Mouse (Mus musculus) spleen, adult 2 months (tissue): ENCODE results near the gene Plgrkt. TPM values are rescaled to one million over a fixed set of nuclear protein-coding genes. Genes with fewer than 3 reads are reported as not detected.

Source experiments
- DNase-seq, 2 experiments: peaks; one replicate each; pipeline versions ENCODE4 v3.0.0 to v3.0.0-alpha.2; 2012 to 2021; ENCODE audit warnings: low spot score in 2 of 2, low read depth in 1 of 2
- H3K27ac ChIP-seq: fragments of 200-500 bp; 2 replicates; pipeline ENCODE4 v1.5.1; 2012; ENCODE audit warnings: low read length, inconsistent platforms; ENCODE audit not compliant: insufficient read depth
- H3K27me3 ChIP-seq: fragments of 200-500 bp; 2 replicates; pipeline ENCODE4 v1.6.1; 2012; ENCODE audit warnings: mild to moderate bottlenecking, moderate library complexity, low read length, inconsistent platforms; ENCODE audit not compliant: control insufficient read depth, insufficient read depth
- H3K36me3 ChIP-seq: fragments of 200-500 bp; 2 replicates; pipeline ENCODE4 v1.6.1; 2012; ENCODE audit warnings: mild to moderate bottlenecking, low read length, inconsistent platforms; ENCODE audit not compliant: control insufficient read depth, insufficient read depth
- H3K4me1 ChIP-seq: fragments of 200-500 bp; 2 replicates; pipeline ENCODE4 v1.6.1; 2011; ENCODE audit warnings: inconsistent platforms; ENCODE audit not compliant: control insufficient read depth, insufficient read depth, insufficient read length
- H3K4me3 ChIP-seq: fragments of 200-500 bp; 2 replicates; pipeline ENCODE4 v1.5.1; 2011; ENCODE audit warnings: mild to moderate bottlenecking, inconsistent platforms; ENCODE audit not compliant: insufficient read depth, insufficient read length; ENCODE audit errors: extremely low read depth
- CTCF ChIP-seq: fragments of 200-500 bp; IDR thresholded peaks from 2 replicates; pipeline ENCODE4 v1.5.1; 2011; ENCODE audit warnings: mild to moderate bottlenecking, inconsistent platforms; ENCODE audit not compliant: insufficient read depth, insufficient read length, insufficient replicate concordance; ENCODE audit errors: extremely low read depth
- POLR2A ChIP-seq: fragments of 200-500 bp; IDR thresholded peaks from 2 replicates; pipeline ENCODE4 v1.6.1; 2011; ENCODE audit warnings: low read depth, low read length, inconsistent platforms
- WGBS: fragments of 180-500 bp; shearing (Covaris S2); methylation state at CpG from one replicate; pipeline ENCODE4 v1.1.7; 2018; 5-methylcytosine and 5-hydroxymethylcytosine counted together
- polyA plus RNA-seq: library from polyadenylated mRNA; depleted of rRNA; stranded (reverse); fragments of >200 nt; gene quantifications from 2 replicates; pipeline ENCODE4 v1.2.3, GENCODE M21; 2012

Gene Plgrkt
- polyA plus RNA-seq, 1 experiment, result 55.6 TPM

DNA sequence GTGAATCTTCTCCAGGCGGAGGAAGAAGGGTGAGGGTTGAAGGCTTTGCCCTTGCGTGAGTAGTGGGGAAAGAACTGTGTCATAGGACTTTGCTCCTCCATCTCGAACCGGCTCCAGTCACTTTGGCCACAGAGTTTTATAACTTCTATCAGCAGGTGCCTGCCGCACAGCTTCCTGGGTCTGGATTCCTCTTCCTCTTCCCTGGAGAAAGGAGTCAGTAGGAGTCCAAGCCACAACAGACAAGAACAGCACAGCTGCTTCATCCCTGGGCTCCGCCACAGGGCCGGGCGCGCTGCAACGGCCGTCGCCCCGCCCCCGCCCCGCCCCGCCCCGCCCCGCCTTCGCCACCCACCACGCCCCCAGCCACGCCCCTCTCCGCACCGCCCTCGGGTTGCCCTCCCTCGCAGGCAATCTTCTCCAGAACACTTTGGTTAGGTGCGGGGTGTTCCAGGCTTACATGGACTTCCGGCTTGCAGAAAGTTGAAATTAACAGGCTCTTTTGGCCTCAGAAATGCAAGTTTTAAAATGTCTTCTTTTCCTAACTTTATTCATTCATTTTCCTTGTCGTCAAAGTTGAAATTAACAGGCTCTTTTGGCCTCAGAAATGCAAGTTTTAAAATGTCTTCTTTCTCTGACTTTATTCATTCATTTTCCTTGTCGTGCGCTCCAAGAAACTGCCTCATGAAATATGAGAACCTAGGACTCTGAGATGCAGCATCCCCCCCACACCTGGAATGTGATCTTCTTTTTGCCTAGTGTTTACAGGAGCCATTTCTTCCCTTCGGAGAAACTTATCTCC, 41.9 kb downstream of the Plgrkt start, which contains the start of gene Insl6:
TSS of gene Insl6 (minus strand) at position 304 of the 799 bp plus-strand sequence.
- no peak within 1 kb of the TSS for H3K27ac ChIP-seq
- WGBS, result 6% methylated on average over 21 of the region's 31 CpGs
- DNase-seq, result peak; percentile 11 to 67
- no peaks in the 10 kb centered on the region for H3K36me3 ChIP-seq
- H3K4me1 ChIP-seq, result peaks cover 4% of the 10 kb centered on the region; the same call in 1 of the 2 replicates
- TF ChIP-seq POLR2A (no peak; the same call in 1 of the 2 replicates), CTCF (no peak)
- H3K4me3 ChIP-seq, result peak within 1 kb of the TSS; percentile 60
- no peaks in the 10 kb centered on the region for H3K27me3 ChIP-seq

DNA sequence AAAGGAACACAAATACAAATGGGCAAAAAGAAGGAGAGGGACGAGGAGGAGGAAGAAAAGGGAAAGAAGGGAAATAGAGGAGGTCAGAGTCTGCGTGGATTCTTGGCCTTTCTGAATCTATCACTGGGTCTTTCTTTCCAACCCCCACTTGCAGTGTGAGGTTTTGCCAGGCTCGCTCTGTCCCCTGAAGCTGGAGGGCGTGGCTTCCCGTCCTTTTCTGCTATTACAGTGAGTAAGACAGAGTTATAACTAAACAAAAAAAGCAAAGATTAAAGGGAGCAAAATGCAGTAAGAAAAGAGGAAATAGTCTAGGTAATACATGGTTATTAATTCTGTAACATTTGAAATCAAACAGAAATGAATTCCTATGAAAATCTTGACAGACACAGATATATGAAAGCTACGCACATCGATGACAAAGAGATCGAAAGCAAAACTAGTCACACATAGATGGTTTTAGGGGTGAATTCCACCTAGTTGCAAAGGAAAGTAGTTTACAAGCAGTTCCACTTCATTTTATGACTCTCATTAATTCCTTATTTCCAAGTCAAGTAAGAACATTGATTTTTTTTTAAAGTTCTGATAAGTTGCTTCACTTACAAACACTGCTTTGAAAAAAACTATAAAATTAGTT, 43.7 kb downstream of the Plgrkt start:
- 8% methylated on average over 8 of the region's 8 CpGs for WGBS
- DNase-seq, result peak; percentile 13 to 43
- TF ChIP-seq POLR2A (no peak), CTCF (no peak)
- no peaks in the 10 kb centered on the region for H3K27me3 ChIP-seq
- H3K4me3 ChIP-seq, result peak overlapping the region; percentile 57
- peaks cover 4% of the 10 kb centered on the region; the same call in 1 of the 2 replicates for H3K4me1 ChIP-seq
- H3K27ac ChIP-seq, result no peak overlapping the region
- no peaks in the 10 kb centered on the region for H3K36me3 ChIP-seq

DNA sequence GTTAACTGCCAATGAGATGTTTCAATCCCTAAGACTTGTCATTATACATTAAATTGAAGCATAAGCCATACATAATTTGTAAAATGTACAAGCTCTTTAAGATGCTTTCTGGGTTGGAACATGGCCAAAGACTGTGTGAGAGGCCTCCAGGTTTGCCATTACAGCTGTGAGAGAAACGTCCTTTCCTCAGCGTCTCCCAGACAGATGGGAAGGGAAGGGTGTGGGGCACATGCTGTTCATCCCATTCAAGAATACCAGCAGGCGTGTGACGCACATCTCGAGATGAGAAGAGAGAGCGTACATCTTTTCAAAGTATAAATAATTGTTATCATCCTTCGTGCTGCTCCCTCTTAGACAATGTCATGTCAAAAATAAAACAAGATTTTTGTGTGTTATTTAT, 54.5 kb downstream of the Plgrkt start:
- TF ChIP-seq POLR2A, result no peak
- no peak for TF ChIP-seq CTCF
- H3K36me3 ChIP-seq, result peaks cover 19% of the 10 kb centered on the region
- WGBS, result 93% methylated on average over 7 of the region's 7 CpGs

DNA sequence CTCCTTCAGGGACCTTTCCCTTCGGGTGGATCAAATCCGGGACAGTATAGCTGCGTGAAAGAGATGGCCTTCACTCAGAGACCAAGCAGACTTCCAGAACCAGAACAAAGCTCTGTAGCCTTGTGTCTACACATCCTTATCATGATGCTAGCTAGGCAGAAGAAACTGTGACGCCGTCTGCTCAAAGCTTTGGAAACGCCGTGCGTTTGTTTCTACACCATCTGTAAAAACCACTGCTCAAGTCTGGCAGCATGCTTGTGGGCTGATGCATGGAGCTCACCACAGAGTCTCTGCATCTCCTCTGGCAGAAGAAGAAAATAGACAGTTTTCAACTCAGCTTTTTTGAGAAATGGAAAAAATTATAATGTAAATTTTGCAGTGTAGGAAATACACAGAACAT, 55.4 kb downstream of the Plgrkt start:
- H3K36me3 ChIP-seq, result peaks cover 21% of the 10 kb centered on the region
- 95% methylated on average over 8 of the region's 8 CpGs for WGBS
- no peak for TF ChIP-seq POLR2A
- TF ChIP-seq CTCF, result no peak

More for the DNA sequence above, 54.5 kb downstream of the Plgrkt start:
- DNase-seq, result no peak
- no peak overlapping the region for H3K4me3 ChIP-seq
- H3K27ac ChIP-seq, result no peak overlapping the region
- no peaks in the 10 kb centered on the region for H3K4me1 ChIP-seq
- no peaks in the 10 kb centered on the region for H3K27me3 ChIP-seq

DNA sequence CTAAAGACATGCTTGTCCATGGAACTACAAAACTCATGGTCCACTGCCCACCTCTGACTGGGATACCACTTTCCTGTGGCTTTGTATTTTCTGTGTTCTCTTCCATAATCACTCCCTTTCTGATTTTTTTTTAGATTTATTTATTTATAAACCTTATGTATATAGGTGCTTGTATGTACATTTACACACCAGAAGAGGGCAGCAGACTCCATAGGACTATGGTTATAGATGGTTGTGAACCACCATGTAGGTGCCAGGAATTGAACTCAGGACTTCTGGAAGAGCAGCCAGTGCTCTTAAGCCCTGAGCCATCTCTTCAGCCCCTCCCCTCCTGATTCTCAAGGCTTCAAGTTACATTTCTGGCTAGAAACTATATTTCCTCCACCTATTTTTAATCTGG, 58.4 kb downstream of the Plgrkt start:
- H3K4me1 ChIP-seq, result no peaks in the 10 kb centered on the region
- no peak overlapping the region for H3K27ac ChIP-seq
- peaks cover 28% of the 10 kb centered on the region for H3K36me3 ChIP-seq
- no peak overlapping the region for H3K4me3 ChIP-seq
- no peaks in the 10 kb centered on the region for H3K27me3 ChIP-seq
- TF ChIP-seq CTCF, result no peak
- no peak for TF ChIP-seq POLR2A
- no peak for DNase-seq

More for the DNA sequence above, 55.4 kb downstream of the Plgrkt start:
- Histone ChIP-seq H3K4me1 (no peaks in the 10 kb centered on the region), H3K27ac (no peak overlapping the region), H3K4me3 (no peak overlapping the region), H3K27me3 (no peaks in the 10 kb centered on the region)
- no peak for DNase-seq

DNA sequence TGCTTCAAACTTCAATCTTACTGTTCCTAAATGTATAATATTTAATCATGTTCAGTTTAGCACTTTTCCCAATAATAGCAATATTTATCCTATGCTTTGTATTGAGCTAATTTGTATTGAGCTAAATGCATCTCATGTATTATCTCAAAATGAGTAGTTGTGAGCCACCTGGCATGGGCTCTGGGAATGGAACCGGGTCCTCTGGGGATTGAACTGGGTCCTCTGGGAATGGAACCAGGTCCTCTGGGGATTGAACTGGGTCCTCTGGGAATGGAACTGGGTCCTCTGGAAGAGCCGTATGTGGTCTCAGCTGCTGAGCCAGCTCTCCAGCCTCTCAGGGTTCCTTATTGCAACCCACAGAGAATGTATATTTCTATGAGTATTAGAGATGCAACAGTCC, 65.1 kb downstream of the Plgrkt start:
- Histone ChIP-seq H3K27me3 (no peaks in the 10 kb centered on the region), H3K4me1 (no peaks in the 10 kb centered on the region), H3K4me3 (no peak overlapping the region), H3K36me3 (peaks cover 40% of the 10 kb centered on the region), H3K27ac (no peak overlapping the region)
- DNase-seq, result no peak
- WGBS, result 70% methylated on average over 2 of the region's 2 CpGs
- TF ChIP-seq POLR2A (no peak), CTCF (no peak)
